Mouse (Mus musculus): ENCODE measurements around the gene Tmem251.

- peak; percentile 19; the same call in 1 of the 2 replicates for TF ChIP-seq CTCF (IDR thresholded peaks at IDR 0.05; ENCODE audit: low read depth)
- TF ChIP-seq EP300 (optimal IDR thresholded peaks at IDR 0.05) = no peak
These were observed at the start of gene Tmem251, which contains the start of gene Moap1 for GRCm38 (mm10) chr12:102743589-102744574.
